Mouse (Mus musculus): Measurements from ENCODE around the gene Shisal2b. TPM values are rescaled to one million over a fixed set of nuclear protein-coding genes. Genes with fewer than 3 reads are reported as not detected.

Shisal2b gene
- polyA plus RNA-seq, 1 experiment from 2014 or later, result not detected

GRCm38 (mm10) chr13:104821908-104822307, 41.8 kb downstream of the Shisal2b start:
- Histone ChIP-seq H3K27ac (ENCODE audit: low read length) (no peak overlapping the region), H3K4me2 (ENCODE audit: low read depth, low read length) (no peak overlapping the region), H3K27me3 (ENCODE audit: control insufficient read depth, insufficient read depth, low read depth, low read length) (no peaks in the 10 kb centered on the region), H3K36me3 (ENCODE audit: control insufficient read depth, insufficient read depth) (peaks cover under 1% of the 10 kb centered on the region), H3K4me3 (ENCODE audit: low read depth, low read length) (no peak overlapping the region), H3K9ac (ENCODE audit: low read depth, low read length) (no peak overlapping the region), H3K4me1 (ENCODE audit: control insufficient read depth, low read depth, low read length) (peaks cover 16% of the 10 kb centered on the region), H3K9me3 (replicated peaks; ENCODE audit: control insufficient read depth, low read length) (no peaks in the 10 kb centered on the region)
- no peak for ATAC-seq (ENCODE audit: low read depth)
- WGBS (ENCODE audit: insufficient replicate concordance), result 74% methylated on average over 1 of the region's 1 CpGs

DNA sequence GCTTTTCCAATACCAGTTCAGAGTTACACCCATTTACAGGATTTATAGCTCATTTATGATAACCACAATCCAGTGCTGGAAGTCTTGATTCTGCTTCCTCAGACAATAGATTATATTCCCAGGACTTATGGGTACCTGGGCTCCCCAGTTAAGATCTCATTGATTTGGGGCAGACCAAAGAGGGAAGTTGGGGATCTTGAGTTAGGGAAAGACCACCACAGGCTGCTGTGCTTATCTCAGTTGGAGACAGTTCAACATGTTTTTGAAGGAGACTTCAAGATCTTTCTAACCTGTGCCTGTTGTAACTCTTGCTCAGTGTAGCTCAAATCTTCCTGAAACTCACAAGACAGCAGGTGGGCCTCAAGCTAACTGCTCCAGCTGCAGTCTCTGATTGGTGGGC, 42.5 kb downstream of the Shisal2b start:
- Histone ChIP-seq H3K4me3 (ENCODE audit: low read depth, low read length) (no peak overlapping the region), H3K9ac (ENCODE audit: low read depth, low read length) (no peak overlapping the region), H3K27ac (ENCODE audit: low read length) (no peak overlapping the region), H3K9me3 (replicated peaks; ENCODE audit: control insufficient read depth, low read length) (no peaks in the 10 kb centered on the region), H3K27me3 (ENCODE audit: control insufficient read depth, insufficient read depth, low read depth, low read length) (no peaks in the 10 kb centered on the region), H3K4me1 (ENCODE audit: control insufficient read depth, low read depth, low read length) (peaks cover 18% of the 10 kb centered on the region), H3K4me2 (ENCODE audit: low read depth, low read length) (no peak overlapping the region), H3K36me3 (ENCODE audit: control insufficient read depth, insufficient read depth) (no peaks in the 10 kb centered on the region)
- no peak for ATAC-seq (ENCODE audit: low read depth)

DNA sequence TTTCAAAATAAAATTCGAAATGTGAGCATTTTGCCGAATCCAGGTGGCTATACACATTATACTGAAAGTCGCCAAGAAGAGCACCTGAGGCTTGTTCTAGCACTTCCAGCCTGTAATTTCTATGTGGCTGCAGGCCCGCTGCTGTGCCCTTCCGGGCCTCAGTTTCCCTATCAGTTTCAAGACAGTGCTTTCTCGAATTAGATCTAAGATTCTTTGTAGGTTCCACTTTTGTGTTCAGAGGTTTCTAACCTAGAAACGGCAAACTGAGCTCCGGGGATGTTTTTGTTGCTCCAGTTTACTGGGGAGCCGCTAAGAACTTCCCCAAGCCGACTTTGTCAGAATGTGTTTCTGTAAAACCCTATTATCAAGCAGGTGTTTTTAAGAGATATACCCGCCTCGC, 46.0 kb downstream of the Shisal2b start:
- Histone ChIP-seq H3K9me3 (replicated peaks; ENCODE audit: control insufficient read depth, low read length) (no peaks in the 10 kb centered on the region), H3K4me3 (ENCODE audit: low read depth, low read length) (peak overlapping the region; percentile 80), H3K9ac (ENCODE audit: low read depth, low read length) (peak overlapping the region; percentile 84), H3K27ac (ENCODE audit: low read length) (peak overlapping the region; percentile 23; the same call in 1 of the 2 replicates), H3K27me3 (ENCODE audit: control insufficient read depth, insufficient read depth, low read depth, low read length) (no peaks in the 10 kb centered on the region), H3K36me3 (ENCODE audit: control insufficient read depth, insufficient read depth) (no peaks in the 10 kb centered on the region), H3K4me1 (ENCODE audit: control insufficient read depth, low read depth, low read length) (peaks cover 21% of the 10 kb centered on the region), H3K4me2 (ENCODE audit: low read depth, low read length) (peak overlapping the region; percentile 67)
- WGBS (ENCODE audit: insufficient replicate concordance), result 18% methylated on average over 12 of the region's 12 CpGs
- no peak for ATAC-seq (ENCODE audit: low read depth)

GRCm38 (mm10) chr13:104816635-104817571, 46.8 kb downstream of the Shisal2b start, which contains the start of gene Cwc27:
Gene Cwc27, minus strand, starts transcription at chr13:104817142.
- Histone ChIP-seq H3K9ac (ENCODE audit: low read depth, low read length) (peak within 1 kb of the TSS; percentile 84), H3K27me3 (ENCODE audit: control insufficient read depth, insufficient read depth, low read depth, low read length) (no peaks in the 10 kb centered on the region), H3K36me3 (ENCODE audit: control insufficient read depth, insufficient read depth) (no peaks in the 10 kb centered on the region), H3K4me3 (ENCODE audit: low read depth, low read length) (peak within 1 kb of the TSS; percentile 80), H3K4me1 (ENCODE audit: control insufficient read depth, low read depth, low read length) (peaks cover 15% of the 10 kb centered on the region), H3K27ac (ENCODE audit: low read length) (peak within 1 kb of the TSS; percentile 79), H3K9me3 (replicated peaks; ENCODE audit: control insufficient read depth, low read length) (no peaks in the 10 kb centered on the region), H3K4me2 (ENCODE audit: low read depth, low read length) (peak within 1 kb of the TSS; percentile 67)
- ATAC-seq (ENCODE audit: low read depth), result peak; percentile 92
- under 1% methylated on average over 50 of the region's 50 CpGs for WGBS (ENCODE audit: insufficient replicate concordance)

GRCm38 (mm10) chr13:104816270-104816634, 47.4 kb downstream of the Shisal2b start:
- H3K9ac ChIP-seq (ENCODE audit: low read depth, low read length), result peak overlapping the region; percentile 84
- no peak for ATAC-seq (ENCODE audit: low read depth)
- H3K4me3 ChIP-seq (ENCODE audit: low read depth, low read length), result peak overlapping the region; percentile 80
- peaks cover 14% of the 10 kb centered on the region for H3K4me1 ChIP-seq (ENCODE audit: control insufficient read depth, low read depth, low read length)
- H3K9me3 ChIP-seq (replicated peaks; ENCODE audit: control insufficient read depth, low read length), result no peaks in the 10 kb centered on the region
- WGBS (ENCODE audit: insufficient replicate concordance), result 4% methylated on average over 8 of the region's 8 CpGs
- H3K36me3 ChIP-seq (ENCODE audit: control insufficient read depth, insufficient read depth), result no peaks in the 10 kb centered on the region
- peak overlapping the region; percentile 67 for H3K4me2 ChIP-seq (ENCODE audit: low read depth, low read length)
- peak overlapping the region; percentile 79 for H3K27ac ChIP-seq (ENCODE audit: low read length)
- no peaks in the 10 kb centered on the region for H3K27me3 ChIP-seq (ENCODE audit: control insufficient read depth, insufficient read depth, low read depth, low read length)

GRCm38 (mm10) chr13:104805681-104806080, 58.0 kb downstream of the Shisal2b start:
- WGBS (ENCODE audit: insufficient replicate concordance), result 43% methylated on average over 3 of the region's 3 CpGs
- H3K9me3 ChIP-seq (replicated peaks; ENCODE audit: control insufficient read depth, low read length), result no peaks in the 10 kb centered on the region
- no peak overlapping the region for H3K4me3 ChIP-seq (ENCODE audit: low read depth, low read length)
- H3K4me2 ChIP-seq (ENCODE audit: low read depth, low read length), result no peak overlapping the region
- ATAC-seq (ENCODE audit: low read depth), result no peak
- H3K27me3 ChIP-seq (ENCODE audit: control insufficient read depth, insufficient read depth, low read depth, low read length), result no peaks in the 10 kb centered on the region
- H3K27ac ChIP-seq (ENCODE audit: low read length), result no peak overlapping the region
- no peaks in the 10 kb centered on the region for H3K4me1 ChIP-seq (ENCODE audit: control insufficient read depth, low read depth, low read length)
- H3K9ac ChIP-seq (ENCODE audit: low read depth, low read length), result no peak overlapping the region
- no peaks in the 10 kb centered on the region for H3K36me3 ChIP-seq (ENCODE audit: control insufficient read depth, insufficient read depth)

GRCm38 (mm10) chr13:104799566-104800182, 64.0 kb downstream of the Shisal2b start:
- Histone ChIP-seq H3K36me3 (ENCODE audit: control insufficient read depth, insufficient read depth) (no peaks in the 10 kb centered on the region), H3K4me1 (ENCODE audit: control insufficient read depth, low read depth, low read length) (no peaks in the 10 kb centered on the region), H3K9me3 (replicated peaks; ENCODE audit: control insufficient read depth, low read length) (no peaks in the 10 kb centered on the region), H3K4me3 (ENCODE audit: low read depth, low read length) (no peak overlapping the region), H3K4me2 (ENCODE audit: low read depth, low read length) (no peak overlapping the region), H3K27ac (ENCODE audit: low read length) (no peak overlapping the region), H3K27me3 (ENCODE audit: control insufficient read depth, insufficient read depth, low read depth, low read length) (no peaks in the 10 kb centered on the region), H3K9ac (ENCODE audit: low read depth, low read length) (no peak overlapping the region)
- peak; percentile 71; the same call in 1 of the 2 replicates for ATAC-seq (ENCODE audit: low read depth)
- 70% methylated on average over 7 of the region's 7 CpGs for WGBS (ENCODE audit: insufficient replicate concordance)

DNA sequence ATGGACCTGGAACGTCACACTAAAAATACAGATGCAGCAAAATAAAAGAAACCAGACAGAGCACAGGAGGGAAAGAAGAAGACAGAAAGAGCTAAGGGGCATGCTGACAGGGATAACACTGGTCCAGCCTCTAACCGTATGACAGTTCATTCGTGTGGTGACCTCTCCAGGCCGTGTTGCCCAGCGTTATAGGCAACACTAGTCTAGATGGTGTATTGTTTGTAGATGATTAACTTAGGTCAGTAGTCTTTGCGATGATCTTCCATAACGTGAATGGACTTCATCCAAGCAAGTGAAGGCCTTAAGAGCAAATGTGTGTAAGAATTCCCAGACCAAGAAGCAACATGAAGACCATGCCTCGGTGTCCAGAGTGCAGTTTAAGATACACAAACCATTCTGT, 64.6 kb downstream of the Shisal2b start:
- Histone ChIP-seq H3K9me3 (replicated peaks; ENCODE audit: control insufficient read depth, low read length) (no peaks in the 10 kb centered on the region), H3K4me1 (ENCODE audit: control insufficient read depth, low read depth, low read length) (no peaks in the 10 kb centered on the region), H3K27me3 (ENCODE audit: control insufficient read depth, insufficient read depth, low read depth, low read length) (no peaks in the 10 kb centered on the region), H3K9ac (ENCODE audit: low read depth, low read length) (no peak overlapping the region), H3K4me3 (ENCODE audit: low read depth, low read length) (no peak overlapping the region), H3K4me2 (ENCODE audit: low read depth, low read length) (no peak overlapping the region), H3K36me3 (ENCODE audit: control insufficient read depth, insufficient read depth) (no peaks in the 10 kb centered on the region), H3K27ac (ENCODE audit: low read length) (no peak overlapping the region)
- WGBS (ENCODE audit: insufficient replicate concordance), result 77% methylated on average over 8 of the region's 8 CpGs
- no peak for ATAC-seq (ENCODE audit: low read depth)
